Mouse (Mus musculus): Measurements from ENCODE around the gene Cdkal1. TPM values are rescaled to one million over a fixed set of nuclear protein-coding genes. Genes with fewer than 3 reads are reported as not detected.

The Cdkal1 gene
- polyA plus RNA-seq, 1 experiment from 2014 or later, result 28.2 TPM

- Histone ChIP-seq H3K4me3 (no peak overlapping the region), H3K27ac (no peak overlapping the region), H3K9ac (no peak overlapping the region), H3K36me3 (no peaks in the 10 kb centered on the region), H3K27me3 (replicated peaks) (no peaks in the 10 kb centered on the region), H3K9me3 (no peaks in the 10 kb centered on the region), H3K4me2 (replicated peaks) (no peak overlapping the region), H3K4me1 (0 out of 2 replicates have a peak, but pooled peaks cover 4% of the 10 kb centered on the region)
- WGBS, result 91% methylated on average over 2 of the region's 2 CpGs
- ATAC-seq (ENCODE audit: low FRiP score, low read depth), result no peak
These were observed 692.5 kb downstream of the Cdkal1 start for GRCm38 (mm10) chr13:29162867-29163514.

GRCm38 (mm10) chr13:29162444-29162843 is 693.0 kb downstream of the Cdkal1 start:
- ATAC-seq (ENCODE audit: low FRiP score, low read depth), result no peak
- Histone ChIP-seq H3K27me3 (replicated peaks) (no peaks in the 10 kb centered on the region), H3K27ac (no peak overlapping the region), H3K9me3 (no peaks in the 10 kb centered on the region), H3K4me3 (no peak overlapping the region), H3K9ac (no peak overlapping the region), H3K4me2 (replicated peaks) (no peak overlapping the region), H3K36me3 (no peaks in the 10 kb centered on the region), H3K4me1 (0 out of 2 replicates have a peak, but pooled peaks cover 4% of the 10 kb centered on the region)
- 57% methylated on average over 3 of the region's 3 CpGs for WGBS

- no peak overlapping the region for H3K4me3 ChIP-seq
- H3K4me1 ChIP-seq, result 0 out of 2 replicates have a peak, but pooled peaks cover 4% of the 10 kb centered on the region
- H3K27me3 ChIP-seq (replicated peaks), result no peaks in the 10 kb centered on the region
- no peaks in the 10 kb centered on the region for H3K9me3 ChIP-seq
- no peak overlapping the region for H3K9ac ChIP-seq
- no peaks in the 10 kb centered on the region for H3K36me3 ChIP-seq
- 86% methylated on average over 3 of the region's 3 CpGs for WGBS
- no peak overlapping the region for H3K27ac ChIP-seq
- no peak for ATAC-seq (ENCODE audit: low FRiP score, low read depth)
- H3K4me2 ChIP-seq (replicated peaks), result no peak overlapping the region
These were observed 694.0 kb downstream of the Cdkal1 start for GRCm38 (mm10) chr13:29161436-29161835.

- WGBS, result 21% methylated on average over 4 of the region's 4 CpGs
- H3K27ac ChIP-seq, result no peak overlapping the region
- no peaks in the 10 kb centered on the region for H3K36me3 ChIP-seq
- ATAC-seq (ENCODE audit: low FRiP score, low read depth), result no peak
- H3K27me3 ChIP-seq (replicated peaks), result no peaks in the 10 kb centered on the region
- no peaks in the 10 kb centered on the region for H3K9me3 ChIP-seq
- no peak overlapping the region for H3K4me2 ChIP-seq (replicated peaks)
- H3K4me1 ChIP-seq, result no peaks in the 10 kb centered on the region
- no peak overlapping the region for H3K9ac ChIP-seq
- no peak overlapping the region for H3K4me3 ChIP-seq
These were observed 698.8 kb downstream of the Cdkal1 start for GRCm38 (mm10) chr13:29156703-29157102.

GRCm38 (mm10) chr13:29155297-29155696 is 700.2 kb downstream of the Cdkal1 start:
- no peaks in the 10 kb centered on the region for H3K9me3 ChIP-seq
- no peak overlapping the region for H3K9ac ChIP-seq
- H3K27ac ChIP-seq, result no peak overlapping the region
- WGBS, result 76% methylated on average over 3 of the region's 3 CpGs
- H3K4me1 ChIP-seq, result no peaks in the 10 kb centered on the region
- H3K4me3 ChIP-seq, result no peak overlapping the region
- H3K4me2 ChIP-seq (replicated peaks), result no peak overlapping the region
- no peaks in the 10 kb centered on the region for H3K36me3 ChIP-seq
- no peak for ATAC-seq (ENCODE audit: low FRiP score, low read depth)
- H3K27me3 ChIP-seq (replicated peaks), result no peaks in the 10 kb centered on the region

- WGBS, result 84% methylated on average over 13 of the region's 13 CpGs
- no peak overlapping the region for H3K9ac ChIP-seq
- no peak overlapping the region for H3K27ac ChIP-seq
- no peak overlapping the region for H3K4me2 ChIP-seq (replicated peaks)
- no peaks in the 10 kb centered on the region for H3K27me3 ChIP-seq (replicated peaks)
- ATAC-seq (ENCODE audit: low FRiP score, low read depth), result no peak
- no peaks in the 10 kb centered on the region for H3K9me3 ChIP-seq
- no peaks in the 10 kb centered on the region for H3K4me1 ChIP-seq
- H3K36me3 ChIP-seq, result no peaks in the 10 kb centered on the region
- no peak overlapping the region for H3K4me3 ChIP-seq
These were observed 705.4 kb downstream of the Cdkal1 start for GRCm38 (mm10) chr13:29150120-29150519.

- Histone ChIP-seq H3K9ac (no peak overlapping the region), H3K4me3 (no peak overlapping the region), H3K9me3 (no peaks in the 10 kb centered on the region), H3K4me1 (no peaks in the 10 kb centered on the region), H3K36me3 (no peaks in the 10 kb centered on the region), H3K27ac (no peak overlapping the region), H3K4me2 (replicated peaks) (no peak overlapping the region), H3K27me3 (replicated peaks) (no peaks in the 10 kb centered on the region)
- WGBS, result 91% methylated on average over 6 of the region's 6 CpGs
- ATAC-seq (ENCODE audit: low FRiP score, low read depth), result no peak
These were observed 706.1 kb downstream of the Cdkal1 start for GRCm38 (mm10) chr13:29149404-29149803.

- no peak overlapping the region for H3K4me2 ChIP-seq (replicated peaks)
- no peaks in the 10 kb centered on the region for H3K9me3 ChIP-seq
- H3K9ac ChIP-seq, result no peak overlapping the region
- WGBS, result 91% methylated on average over 9 of the region's 9 CpGs
- no peaks in the 10 kb centered on the region for H3K36me3 ChIP-seq
- H3K27me3 ChIP-seq (replicated peaks), result no peaks in the 10 kb centered on the region
- no peak for ATAC-seq (ENCODE audit: low FRiP score, low read depth)
- no peak overlapping the region for H3K27ac ChIP-seq
- no peak overlapping the region for H3K4me3 ChIP-seq
- no peaks in the 10 kb centered on the region for H3K4me1 ChIP-seq
These were observed 706.9 kb downstream of the Cdkal1 start for GRCm38 (mm10) chr13:29148616-29149015.

Other genes with a start within 250 kb of the Cdkal1 start
- 13.0 and 13.9 TPM in 2 replicates for gene E2f3, start 130.4 kb upstream of the Cdkal1 start, polyA plus RNA-seq (2016; fragmentation: Nextera tagmentation; extraction: Ambion mirVana)